Mouse (Mus musculus): ENCODE results near the gene Crybb2. TPM values are rescaled to one million over a fixed set of nuclear protein-coding genes. Genes with fewer than 3 reads are reported as not detected.
A peak's percentile ranks its signal among the peaks of the same experiment; 100 is the strongest.

The Crybb2 gene
- total RNA-seq, 2 experiments from 2014 or later: not detected

DNA sequence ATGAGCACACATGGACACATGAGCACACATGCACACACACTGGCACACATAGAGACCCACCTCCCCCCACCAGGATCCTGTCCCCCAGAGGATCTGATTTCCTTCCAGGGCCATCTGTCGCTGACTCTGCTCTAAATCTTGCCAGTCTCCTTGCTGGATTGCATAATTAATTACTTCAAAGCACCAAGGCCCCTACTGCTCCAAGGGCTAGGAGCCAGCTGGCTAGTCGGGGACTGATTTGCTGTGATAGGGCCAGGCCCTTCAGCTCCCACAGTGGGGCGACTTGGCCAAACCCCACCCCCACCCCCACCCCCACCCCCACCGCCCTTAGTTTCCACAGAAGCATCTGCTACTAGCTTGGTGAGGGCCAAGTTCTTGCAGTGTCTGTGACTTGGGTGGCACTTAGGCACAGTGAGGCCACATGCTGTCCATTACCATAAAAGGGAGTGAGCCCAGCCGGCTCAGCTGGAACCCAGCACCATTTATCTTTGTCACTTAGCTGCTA is 28.3 kb downstream of the Crybb2 start:
- ATAC-seq (replicated peaks; ENCODE audit: low FRiP score, low TSS enrichment, poor library complexity, severe bottlenecking): no peak

DNA sequence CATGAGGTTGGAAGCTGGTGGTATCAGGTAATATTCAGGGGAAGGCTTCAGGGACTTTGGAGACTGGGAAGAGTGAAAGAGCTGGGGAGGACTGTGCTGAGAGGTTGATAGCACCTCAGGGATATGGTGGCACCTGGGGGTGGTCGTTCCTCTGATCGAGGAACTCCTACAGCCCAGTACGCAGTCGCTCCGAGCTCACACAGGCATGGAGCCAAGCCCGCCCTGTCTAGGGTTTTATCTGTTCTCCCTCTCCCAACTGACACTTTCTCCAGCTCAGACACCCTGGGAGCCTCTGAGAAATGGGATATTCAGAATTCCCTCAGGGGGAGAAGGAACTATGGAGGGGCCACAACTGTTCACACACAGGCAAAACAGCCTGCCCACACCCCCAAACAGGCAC is 29.1 kb downstream of the Crybb2 start:
- ATAC-seq (replicated peaks; ENCODE audit: low FRiP score, low TSS enrichment, poor library complexity, severe bottlenecking): peak; percentile 45; the same call in 1 of the 2 replicates

DNA sequence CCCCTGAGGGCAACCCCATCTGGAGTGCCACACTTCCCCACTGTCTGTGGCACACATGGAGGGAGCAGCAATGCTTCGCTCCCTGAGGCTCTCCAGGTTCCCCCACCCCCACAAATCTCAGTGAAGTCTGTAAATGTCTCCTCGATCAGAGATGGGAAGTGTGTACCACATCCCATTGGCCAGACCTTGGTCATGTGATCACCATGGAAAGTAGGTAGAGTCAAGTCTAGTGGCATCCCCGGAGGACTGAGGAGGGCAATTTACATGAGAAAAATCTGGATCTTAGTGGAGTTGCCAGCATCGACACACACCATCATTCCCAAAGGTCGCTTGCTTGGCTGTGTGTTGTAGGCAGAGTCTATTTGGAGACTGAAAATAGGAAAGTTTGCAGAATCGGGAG is 31.3 kb downstream of the Crybb2 start:
- no peak for ATAC-seq (replicated peaks; ENCODE audit: low FRiP score, low TSS enrichment, poor library complexity, severe bottlenecking)

DNA sequence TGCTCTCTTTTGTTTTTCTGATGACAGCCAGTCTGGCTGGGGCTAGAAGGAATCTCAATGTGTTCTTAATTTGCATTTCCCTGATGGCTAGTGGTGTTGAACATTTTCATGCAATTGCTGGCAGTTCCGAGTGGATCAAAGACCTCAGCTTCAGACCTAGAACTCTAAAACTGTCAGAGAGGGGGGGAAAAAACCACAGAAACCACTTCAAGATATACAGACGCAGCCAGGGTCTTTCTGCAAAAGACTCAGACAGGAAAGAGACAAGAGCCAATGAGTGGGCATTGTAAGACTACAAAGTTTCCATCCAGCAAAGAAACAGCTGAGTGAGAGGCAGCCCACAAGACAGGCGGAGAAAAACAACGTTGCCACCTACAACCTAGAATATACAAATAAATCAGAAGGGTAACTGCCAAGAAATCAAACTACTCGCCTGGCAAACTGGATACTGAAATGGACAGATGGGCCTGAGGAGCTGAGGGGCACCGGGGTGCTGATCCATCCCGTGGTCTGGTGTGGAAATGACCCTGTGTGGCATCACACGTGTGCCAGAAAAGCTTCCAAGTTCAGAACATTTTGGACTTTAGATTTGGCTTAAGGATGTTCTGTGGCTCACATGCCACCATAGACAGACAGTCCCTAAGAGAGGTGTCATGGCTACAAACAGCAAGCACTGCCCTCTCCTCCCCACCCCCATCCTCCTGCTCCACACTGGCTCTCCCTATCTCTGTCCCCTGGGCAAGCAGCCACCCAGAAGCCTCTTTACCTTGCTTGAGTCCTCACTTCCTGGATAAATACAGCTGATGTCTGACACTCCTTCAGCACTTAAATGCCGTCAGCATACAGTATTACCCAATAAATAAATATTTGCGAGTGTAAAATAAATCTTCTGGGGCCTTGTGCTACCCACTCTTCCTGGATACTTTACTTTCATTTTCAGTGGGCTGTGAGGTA is 34.5 kb downstream of the Crybb2 start:
- peak; percentile 62 for ATAC-seq (replicated peaks; ENCODE audit: low FRiP score, low TSS enrichment, poor library complexity, severe bottlenecking)

DNA sequence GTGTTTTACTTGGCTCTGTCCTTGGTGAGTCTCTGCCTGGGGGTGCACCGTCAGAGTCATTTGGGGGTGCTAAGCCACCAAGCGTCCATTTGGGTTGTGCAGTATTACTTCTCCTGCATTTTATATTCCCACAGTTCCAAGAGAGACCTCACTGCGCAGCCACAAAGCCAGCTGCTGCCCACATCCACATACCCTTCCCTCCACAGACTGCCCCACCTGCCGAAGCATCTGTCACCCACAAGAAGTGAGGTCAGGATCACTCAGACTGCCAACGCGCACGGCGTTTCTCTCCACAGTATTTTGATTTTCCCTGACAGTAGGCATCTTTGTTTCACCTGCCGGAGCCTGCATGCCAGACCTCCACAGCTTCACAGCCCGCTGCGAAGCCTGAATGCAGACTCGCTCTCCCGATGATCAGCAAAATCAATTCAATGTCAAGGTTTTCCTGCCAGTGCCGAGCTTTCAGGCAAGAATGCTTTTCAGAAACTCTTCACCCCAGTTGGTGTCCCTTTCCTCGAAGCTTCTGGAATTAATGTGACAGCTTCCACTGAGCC is 38.6 kb downstream of the Crybb2 start:
- no peak for ATAC-seq (replicated peaks; ENCODE audit: low FRiP score, low TSS enrichment, poor library complexity, severe bottlenecking)

DNA sequence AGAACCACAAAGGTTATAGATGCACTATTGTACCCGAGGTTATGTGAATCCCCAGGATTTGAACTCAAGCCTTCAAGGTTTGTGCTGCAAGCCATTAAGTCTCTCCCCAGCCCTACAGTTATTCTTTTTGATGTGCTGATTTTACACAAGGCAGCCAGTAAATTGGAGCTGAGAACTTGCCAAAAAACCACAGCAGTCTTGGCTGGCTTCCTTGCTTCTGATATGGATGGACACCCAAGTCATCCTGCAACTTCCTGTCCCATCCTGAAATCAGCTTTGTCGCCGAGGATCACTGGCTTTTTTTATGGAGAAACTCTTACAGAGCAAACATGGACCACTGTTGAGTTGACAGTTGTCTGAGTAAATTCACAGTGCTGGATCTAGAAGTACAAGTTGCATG is 39.8 kb downstream of the Crybb2 start:
- ATAC-seq (replicated peaks; ENCODE audit: low FRiP score, low TSS enrichment, poor library complexity, severe bottlenecking): no peak

DNA sequence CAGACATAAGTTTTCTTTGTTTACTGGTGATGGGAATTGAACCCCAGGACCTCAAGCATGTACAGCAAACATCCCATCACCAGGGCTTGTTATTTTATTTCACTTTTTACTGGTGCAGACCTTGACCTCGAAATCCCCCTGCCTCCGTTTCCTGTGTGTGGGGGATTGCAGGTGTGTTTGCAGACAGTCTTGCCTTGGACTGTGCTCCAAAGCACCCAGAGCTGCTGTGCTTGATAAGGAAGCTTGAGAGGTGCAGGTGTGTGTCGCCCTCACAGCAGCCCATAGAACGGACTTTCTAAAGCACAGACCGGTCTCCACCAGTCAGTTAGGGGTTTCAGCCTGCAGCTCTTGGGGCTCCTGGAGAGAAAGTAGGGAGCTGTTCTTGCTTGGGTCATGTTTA is 43.2 kb downstream of the Crybb2 start:
- ATAC-seq (replicated peaks; ENCODE audit: low FRiP score, low TSS enrichment, poor library complexity, severe bottlenecking): no peak

DNA sequence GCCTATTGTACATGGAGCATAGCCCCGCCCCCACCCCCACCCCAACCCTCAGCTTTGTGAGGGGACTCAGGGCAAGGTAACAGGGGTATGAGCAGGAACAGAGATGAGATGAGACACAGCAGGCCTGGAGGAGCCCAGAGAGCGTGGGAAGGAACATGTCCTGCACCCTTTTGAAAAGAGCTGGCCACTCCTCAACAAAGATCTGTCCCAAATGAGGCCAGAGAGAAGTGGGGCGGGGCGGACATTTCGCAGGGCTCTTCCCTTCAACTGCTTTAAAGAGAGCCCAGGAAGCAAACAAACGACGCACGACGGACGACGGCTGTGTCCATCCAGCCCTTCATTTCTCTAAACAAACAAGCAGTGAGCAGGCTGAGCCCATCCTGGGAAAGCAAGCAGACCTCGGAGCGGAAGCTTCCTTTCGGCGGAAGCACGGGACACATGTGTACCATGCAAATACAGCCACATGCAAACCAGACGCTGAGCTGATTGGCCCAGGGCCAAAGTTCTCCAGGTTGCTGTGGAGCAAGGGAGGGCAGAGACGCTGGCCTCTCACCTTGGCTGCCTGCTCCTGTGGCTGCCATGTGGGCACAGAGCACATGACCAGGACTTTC is 45.7 kb downstream of the Crybb2 start:
- ATAC-seq (replicated peaks; ENCODE audit: low FRiP score, low TSS enrichment, poor library complexity, severe bottlenecking): no peak

DNA sequence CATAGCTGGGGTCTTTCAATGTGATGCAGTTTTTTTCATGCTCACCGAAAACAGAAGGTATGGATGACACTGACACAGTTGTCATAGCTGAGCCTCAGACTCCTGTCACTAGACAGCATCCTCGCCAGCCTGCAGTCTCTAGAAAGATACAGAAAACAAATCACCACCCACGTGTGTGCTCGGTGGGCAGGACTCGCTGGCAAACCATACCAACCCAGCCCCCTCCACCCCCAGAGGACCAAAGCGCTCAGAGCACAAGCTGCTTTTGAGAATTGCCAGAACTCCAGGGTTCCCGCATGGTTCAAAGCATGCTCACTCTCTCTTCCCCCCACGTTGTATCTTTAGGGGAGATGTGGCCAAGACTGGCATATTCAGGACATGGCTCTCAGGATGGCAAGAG is 51.7 kb downstream of the Crybb2 start:
- ATAC-seq (replicated peaks; ENCODE audit: low FRiP score, low TSS enrichment, poor library complexity, severe bottlenecking): no peak

DNA sequence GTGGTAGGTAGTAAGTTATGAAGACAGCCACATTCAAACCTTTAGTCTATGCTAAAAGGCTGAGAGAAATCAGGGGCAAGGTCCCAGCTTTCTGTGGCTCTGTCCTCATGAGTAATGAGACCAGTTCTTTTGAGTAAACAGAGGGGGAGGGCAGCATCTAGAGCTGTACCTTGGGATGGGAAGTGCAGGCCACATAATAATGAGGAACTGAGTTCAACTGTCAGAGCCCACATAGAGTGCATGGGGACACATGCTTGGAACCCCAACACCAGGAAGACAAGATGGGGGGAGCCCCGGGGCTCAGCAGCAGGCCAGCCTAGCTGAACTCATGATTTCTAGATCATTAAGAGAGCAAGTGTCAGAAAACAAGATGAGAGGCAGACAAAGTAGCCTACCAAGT is 52.9 kb downstream of the Crybb2 start:
- no peak for ATAC-seq (replicated peaks; ENCODE audit: low FRiP score, low TSS enrichment, poor library complexity, severe bottlenecking)

DNA sequence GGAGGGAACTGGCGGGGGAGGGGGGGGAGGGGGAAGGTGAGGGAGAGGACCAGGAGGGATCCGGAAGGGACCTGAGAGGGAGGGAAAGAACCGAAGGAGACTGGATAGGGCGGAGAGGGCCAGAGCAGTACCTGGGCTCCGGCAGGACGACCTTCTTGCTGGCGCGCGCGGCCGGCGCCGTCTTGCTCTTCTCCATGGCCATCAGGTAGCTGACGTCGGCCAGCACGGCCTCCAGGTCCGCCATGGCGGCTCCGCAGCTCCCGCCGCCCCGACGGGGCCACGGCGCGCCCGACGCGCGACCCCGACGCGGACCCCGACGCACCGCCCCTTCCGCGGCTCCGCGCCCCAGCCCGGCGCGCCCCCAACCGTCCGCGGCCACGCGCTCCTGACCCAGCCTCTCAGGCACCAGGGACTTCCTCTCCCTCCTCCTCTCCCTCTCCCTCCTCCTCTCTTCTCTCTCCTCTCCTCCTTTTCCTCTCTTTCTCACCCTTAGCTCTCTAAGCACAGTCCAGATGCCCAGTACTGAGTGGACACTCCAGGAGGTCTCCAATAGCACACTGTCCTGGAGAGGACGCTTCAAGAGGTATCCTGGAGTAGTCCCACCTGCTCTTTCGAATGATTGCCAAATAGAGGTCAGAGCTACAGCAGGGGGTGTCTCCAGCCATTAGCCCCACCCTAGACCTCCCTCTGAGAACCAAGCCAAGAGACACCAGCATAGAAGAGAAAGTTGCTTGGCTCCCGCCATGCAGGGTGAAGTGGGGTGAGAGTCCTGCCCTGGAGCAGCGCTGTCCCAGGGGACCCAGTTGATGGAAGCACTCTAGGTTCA is 54.5 kb downstream of the Crybb2 start, which contains the start of gene Grk3:
Grk3 (minus strand) TSS at position 556 of the 826 bp plus-strand sequence.
- ATAC-seq (replicated peaks; ENCODE audit: low FRiP score, low TSS enrichment, poor library complexity, severe bottlenecking): peak; percentile 35; the same call in 1 of the 2 replicates

DNA sequence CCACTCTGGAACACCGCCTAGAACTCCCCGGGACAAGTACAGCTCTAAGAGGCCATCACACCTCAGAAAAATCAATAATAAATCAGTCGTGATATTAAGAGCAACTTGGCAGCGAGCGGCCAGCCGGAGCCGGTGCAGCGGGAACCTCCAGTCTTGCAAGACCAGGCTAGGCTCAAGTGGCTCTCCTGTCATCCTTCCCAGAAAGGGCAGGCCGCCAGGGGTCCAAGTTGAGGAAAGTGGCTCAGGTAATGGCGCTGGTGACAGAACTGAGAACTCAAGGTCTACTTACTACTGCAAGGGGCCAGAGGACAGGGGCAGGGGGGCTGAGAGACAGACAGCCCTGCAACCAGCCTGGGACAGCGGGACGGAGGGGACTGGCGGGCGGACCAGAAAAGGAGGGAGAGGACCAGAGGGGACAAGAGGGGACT is 55.1 kb downstream of the Crybb2 start:
- no peak for ATAC-seq (replicated peaks; ENCODE audit: low FRiP score, low TSS enrichment, poor library complexity, severe bottlenecking)

DNA sequence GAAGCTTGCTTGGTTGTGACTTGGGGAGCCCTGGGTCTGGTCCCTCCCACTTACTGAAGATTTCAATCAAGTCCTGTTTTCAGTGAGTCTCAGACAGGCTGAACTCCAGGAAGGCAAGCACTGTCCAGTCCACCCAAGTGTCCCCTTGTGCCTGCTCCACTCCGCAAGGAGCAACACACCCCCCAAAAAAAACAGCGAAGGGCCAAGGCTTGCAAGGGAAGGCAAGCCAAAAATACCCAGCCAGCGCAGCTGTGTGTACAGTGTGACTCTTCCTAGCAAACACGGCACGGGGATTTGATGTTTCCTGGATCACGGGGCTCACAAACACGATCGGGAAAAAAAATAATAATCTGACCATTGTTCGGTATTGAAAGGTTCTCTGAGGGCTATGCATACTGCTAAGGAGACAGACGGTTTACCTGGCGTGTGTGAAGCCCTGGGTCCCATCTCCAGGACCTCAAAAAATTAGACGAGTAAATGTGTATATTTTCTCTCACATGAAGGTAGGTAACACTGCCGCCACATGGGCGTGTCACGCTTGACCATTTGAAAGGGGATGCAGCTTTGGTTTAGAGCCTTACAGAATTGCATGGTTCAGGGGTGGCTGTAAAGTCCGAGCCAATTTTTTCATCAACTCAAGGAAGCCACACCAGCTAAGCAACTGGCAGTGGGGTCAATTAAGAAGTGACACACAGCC is 55.7 kb downstream of the Crybb2 start:
- ATAC-seq (replicated peaks; ENCODE audit: low FRiP score, low TSS enrichment, poor library complexity, severe bottlenecking): no peak

DNA sequence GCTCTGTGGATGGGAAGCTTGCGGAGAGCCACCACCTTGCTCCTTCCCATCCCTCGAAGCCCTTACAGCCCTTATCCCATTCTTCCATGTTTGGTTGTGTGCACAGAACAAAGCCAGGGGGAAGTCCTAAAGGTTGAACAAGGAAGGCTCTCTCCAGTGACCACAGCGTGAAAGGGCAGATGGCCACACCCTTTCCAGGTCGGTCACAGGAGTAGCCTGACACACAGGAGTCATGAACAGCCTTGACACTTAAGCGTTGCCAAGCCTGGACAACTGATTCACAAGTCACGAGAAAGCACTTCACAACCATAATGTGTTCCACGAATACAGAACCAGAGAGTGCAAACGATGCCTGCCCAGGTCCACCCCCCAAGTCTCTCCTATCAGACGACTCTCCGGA is 58.0 kb downstream of the Crybb2 start:
- no peak for ATAC-seq (replicated peaks; ENCODE audit: low FRiP score, low TSS enrichment, poor library complexity, severe bottlenecking)

DNA sequence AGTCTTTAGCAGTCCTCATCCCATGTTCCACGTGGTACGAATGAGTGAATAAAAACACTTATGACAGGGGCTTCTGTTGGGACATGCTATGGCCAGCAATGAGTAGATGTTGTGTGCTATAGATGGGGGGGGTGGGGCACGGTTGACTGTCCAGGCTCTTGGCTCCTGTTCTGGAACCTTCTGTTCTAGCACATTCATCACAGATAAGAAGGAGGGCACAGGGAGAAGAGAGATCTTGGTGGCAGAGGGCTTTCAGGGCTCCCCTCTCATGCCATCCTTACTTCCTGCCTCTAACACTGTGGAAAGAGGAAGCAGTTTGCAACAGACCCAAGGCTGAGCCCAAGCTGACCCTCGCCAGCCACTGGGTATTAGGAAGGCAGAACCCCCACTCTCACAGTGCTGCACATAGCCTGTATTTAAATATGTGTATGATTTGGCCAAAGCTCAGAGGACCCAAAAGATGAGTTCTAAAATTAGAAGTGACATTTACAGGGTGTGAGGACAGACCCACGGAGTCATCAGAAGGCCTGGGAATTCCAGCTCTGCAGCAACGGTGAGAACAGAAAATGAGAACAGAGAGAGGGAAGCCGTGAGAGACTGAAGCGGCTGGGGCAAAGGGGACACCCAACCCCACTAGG is 60.6 kb downstream of the Crybb2 start:
- no peak for ATAC-seq (replicated peaks; ENCODE audit: low FRiP score, low TSS enrichment, poor library complexity, severe bottlenecking)

DNA sequence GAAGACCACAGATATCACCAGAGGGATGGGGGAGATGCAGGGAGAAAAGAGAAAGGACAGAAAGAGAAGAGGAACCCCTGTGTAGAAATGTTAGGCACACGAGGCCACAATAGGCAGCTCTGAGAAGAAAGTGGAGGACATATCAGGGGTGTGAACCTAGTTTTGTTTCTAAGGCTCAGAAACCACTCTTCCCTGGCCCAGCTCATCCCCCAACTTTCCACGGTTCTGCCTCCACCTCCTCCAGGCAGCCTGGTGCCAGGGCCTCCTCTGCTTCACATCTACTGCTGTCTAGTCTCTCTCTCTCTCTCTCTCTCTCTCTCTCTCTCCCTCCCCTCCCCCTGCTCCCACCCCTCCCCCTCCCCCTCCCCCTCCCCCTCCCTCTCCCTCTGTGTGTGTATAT is 61.4 kb downstream of the Crybb2 start:
- ATAC-seq (replicated peaks; ENCODE audit: low FRiP score, low TSS enrichment, poor library complexity, severe bottlenecking): no peak

Data from megakaryocyte-erythroid progenitor cell, adult 5-6 weeks (primary cell).